Mouse (Mus musculus) intestine, embryonic 15.5 days (tissue): Measurements from ENCODE around the gene Dnah1. TPM values are rescaled to one million over a fixed set of nuclear protein-coding genes. Genes with fewer than 3 reads are reported as not detected.

ENCODE experiments used
- ATAC-seq: fragments of 200-750 bp; cut with Nextera tagmentation; 2 replicates; pipeline ENCODE4 v1.8.0; 2017; ENCODE audit warnings: moderate TSS enrichment, moderate library complexity
- H3K27ac ChIP-seq: fragments of 300-500 bp; sonication (generic); 2 replicates; pipeline ENCODE4 v1.5.1; 2015; ENCODE audit warnings: mild to moderate bottlenecking, inconsistent platforms
- H3K27me3 ChIP-seq: fragments of 300-500 bp; sonication (generic); replicated peaks from 2 replicates; pipeline ENCODE4 v1.6.1; 2015; ENCODE audit warnings: inconsistent platforms
- H3K36me3 ChIP-seq: fragments of 300-500 bp; sonication (generic); 2 replicates; pipeline ENCODE4 v1.6.1; 2015; ENCODE audit warnings: inconsistent platforms
- H3K4me1 ChIP-seq: fragments of 300-500 bp; sonication (generic); replicated peaks from 2 replicates; pipeline ENCODE4 v1.6.1; 2015; ENCODE audit warnings: inconsistent platforms
- H3K4me2 ChIP-seq: fragments of 300-500 bp; sonication (generic); replicated peaks from 2 replicates; pipeline ENCODE4 v1.6.1; 2015; ENCODE audit warnings: mild to moderate bottlenecking, inconsistent platforms
- H3K4me3 ChIP-seq: fragments of 300-500 bp; sonication (generic); replicated peaks from 2 replicates; pipeline ENCODE4 v1.5.1; 2015; ENCODE audit warnings: inconsistent platforms
- H3K9ac ChIP-seq: fragments of 300-500 bp; sonication (generic); 2 replicates; pipeline ENCODE4 v1.6.1; 2015; ENCODE audit warnings: inconsistent platforms
- H3K9me3 ChIP-seq: fragments of 300-500 bp; sonication (generic); 2 replicates; pipeline ENCODE4 v1.6.1; 2016; ENCODE audit warnings: inconsistent platforms
- WGBS: fragments of 180-500 bp; shearing (Covaris S2); methylation state at CpG from one replicate; pipeline ENCODE4 v1.1.7; 2015; 5-methylcytosine and 5-hydroxymethylcytosine counted together
- polyA plus RNA-seq: library from polyadenylated mRNA; unstranded; fragments of >200 nt; fragmentation: Nextera tagmentation; extraction: Ambion mirVana; gene quantifications from 2 replicates; pipeline ENCODE4 v1.2.1, GENCODE M21; 2015

Dnah1 gene
- polyA plus RNA-seq, 1 experiment from 2014 or later: 3.6 TPM

DNA sequence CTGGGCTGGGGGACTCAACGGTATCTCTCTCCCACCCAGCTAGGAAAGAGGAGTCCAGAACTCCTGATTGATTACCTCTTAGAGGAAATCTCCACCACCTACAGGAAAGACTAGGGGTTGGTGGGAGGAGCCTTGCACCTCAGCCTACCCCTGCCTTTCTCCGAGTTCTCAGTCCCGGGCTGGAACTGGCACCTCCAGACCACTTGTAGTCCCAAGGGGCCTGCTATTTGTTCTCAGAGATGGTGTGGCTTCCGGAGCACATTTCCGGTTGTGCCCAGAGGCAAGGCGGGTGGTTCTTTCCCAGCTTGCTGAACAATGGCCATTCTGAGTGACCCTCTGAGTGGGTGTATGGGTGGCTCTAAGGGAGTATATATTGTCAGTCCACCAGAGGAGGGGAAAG is 95.5 kb downstream of the Dnah1 start:
- Histone ChIP-seq H3K36me3 (no peaks in the 10 kb centered on the region), H3K4me1 (peaks cover 16% of the 10 kb centered on the region; the same call in 1 of the 2 replicates), H3K9ac (no peak overlapping the region), H3K9me3 (no peaks in the 10 kb centered on the region), H3K4me2 (no peak overlapping the region), H3K4me3 (no peak overlapping the region), H3K27me3 (no peaks in the 10 kb centered on the region), H3K27ac (no peak overlapping the region)
- WGBS: 58% methylated on average over 6 of the region's 6 CpGs
- no peak for ATAC-seq

DNA sequence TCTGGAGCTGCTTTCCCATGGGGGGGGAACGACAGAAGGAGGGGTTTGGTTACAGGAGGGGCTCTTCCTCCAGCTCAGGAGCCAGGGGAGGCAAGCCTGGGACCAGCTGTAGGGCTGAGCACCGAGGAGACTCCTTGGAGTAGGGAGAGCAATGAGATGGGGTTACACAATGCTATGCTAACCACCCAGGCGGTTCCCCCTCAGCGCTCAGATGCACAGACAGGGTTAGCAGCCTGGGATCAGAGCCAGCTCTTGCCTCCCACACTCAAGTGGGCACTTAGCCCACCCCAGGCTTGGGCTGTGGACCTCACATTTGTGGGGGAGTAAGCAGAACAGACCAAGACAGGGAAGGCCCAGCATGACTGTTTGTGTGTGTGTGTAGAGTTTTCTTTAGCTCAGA is 96.7 kb downstream of the Dnah1 start:
- no peaks in the 10 kb centered on the region for H3K36me3 ChIP-seq
- no peak overlapping the region for H3K4me3 ChIP-seq
- peak overlapping the region; percentile 37 for H3K27ac ChIP-seq
- ATAC-seq: peak; percentile 84
- WGBS: 47% methylated on average over 4 of the region's 4 CpGs
- H3K9me3 ChIP-seq: no peaks in the 10 kb centered on the region
- peaks cover 17% of the 10 kb centered on the region; the same call in 1 of the 2 replicates for H3K4me1 ChIP-seq
- no peaks in the 10 kb centered on the region for H3K27me3 ChIP-seq
- H3K4me2 ChIP-seq: no peak overlapping the region
- H3K9ac ChIP-seq: no peak overlapping the region

DNA sequence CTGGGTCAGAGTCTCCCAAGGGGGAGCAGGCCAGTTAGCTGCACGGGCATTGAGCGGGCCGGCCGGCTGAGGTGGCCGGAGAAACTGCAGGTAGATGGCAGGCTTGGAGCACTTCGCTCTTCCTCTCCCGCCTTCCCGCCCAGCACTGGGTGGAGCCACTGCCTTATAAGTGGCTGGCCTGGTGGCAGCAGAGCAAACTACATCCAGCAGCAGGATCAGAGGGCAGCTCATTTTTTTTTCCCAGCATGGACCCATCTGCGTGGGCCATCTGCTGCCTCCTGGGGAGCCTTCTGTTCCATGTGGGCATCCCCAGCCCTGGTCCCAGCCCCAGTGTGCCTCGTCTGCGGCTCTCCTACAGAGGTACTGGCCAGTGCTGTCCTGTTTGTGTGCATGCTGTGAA is 106.0 kb downstream of the Dnah1 start, which contains the start of gene Sema3g:
Sema3g (plus strand) TSS at position 195 of the 400 bp plus-strand sequence.
- H3K4me3 ChIP-seq: no peak within 1 kb of the TSS

DNA sequence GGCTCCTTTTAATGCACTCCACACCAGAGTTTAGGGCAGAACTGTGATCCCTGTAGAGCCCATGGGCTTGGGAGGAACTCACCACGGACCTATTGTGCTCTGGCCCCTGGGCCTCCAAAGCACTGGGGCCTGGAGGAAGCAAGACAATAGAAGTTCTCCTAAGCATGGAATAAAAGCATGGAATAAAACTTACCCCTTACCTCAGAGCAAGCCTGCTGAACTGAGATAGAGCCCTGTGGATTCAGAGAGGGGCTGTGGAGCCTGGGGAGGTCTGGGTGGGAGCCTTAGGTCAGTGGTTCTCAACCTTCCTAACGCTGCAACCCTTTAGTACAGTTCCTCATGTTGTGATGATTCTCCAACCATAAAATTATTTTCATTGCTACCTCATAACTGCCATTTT is 106.8 kb downstream of the Dnah1 start, which contains the start of gene Nisch:
Nisch (minus strand) TSS at position 101 of the 400 bp plus-strand sequence.
- Histone ChIP-seq H3K36me3 (no peaks in the 10 kb centered on the region), H3K9me3 (no peaks in the 10 kb centered on the region), H3K27ac (0 out of 2 replicates have a peak within 1 kb of the TSS, but pooled peaks have one; percentile 22), H3K27me3 (no peaks in the 10 kb centered on the region), H3K4me2 (peak within 1 kb of the TSS; percentile 48), H3K4me1 (peaks cover 15% of the 10 kb centered on the region), H3K9ac (0 out of 2 replicates have a peak within 1 kb of the TSS, but pooled peaks have one; percentile 8), H3K4me3 (no peak within 1 kb of the TSS)
- WGBS: 76% methylated on average over 2 of the region's 2 CpGs
- ATAC-seq: no peak

More for the DNA sequence above, 106.0 kb downstream of the Dnah1 start, which contains the start of gene Sema3g:
- 13% methylated on average over 11 of the region's 11 CpGs for WGBS
- Histone ChIP-seq H3K9ac (no peak within 1 kb of the TSS), H3K4me2 (peak within 1 kb of the TSS; percentile 48), H3K36me3 (no peaks in the 10 kb centered on the region), H3K27ac (0 out of 2 replicates have a peak within 1 kb of the TSS, but pooled peaks have one; percentile 22), H3K9me3 (no peaks in the 10 kb centered on the region), H3K4me1 (peaks cover 11% of the 10 kb centered on the region), H3K27me3 (no peaks in the 10 kb centered on the region)
- peak; percentile 80 for ATAC-seq

DNA sequence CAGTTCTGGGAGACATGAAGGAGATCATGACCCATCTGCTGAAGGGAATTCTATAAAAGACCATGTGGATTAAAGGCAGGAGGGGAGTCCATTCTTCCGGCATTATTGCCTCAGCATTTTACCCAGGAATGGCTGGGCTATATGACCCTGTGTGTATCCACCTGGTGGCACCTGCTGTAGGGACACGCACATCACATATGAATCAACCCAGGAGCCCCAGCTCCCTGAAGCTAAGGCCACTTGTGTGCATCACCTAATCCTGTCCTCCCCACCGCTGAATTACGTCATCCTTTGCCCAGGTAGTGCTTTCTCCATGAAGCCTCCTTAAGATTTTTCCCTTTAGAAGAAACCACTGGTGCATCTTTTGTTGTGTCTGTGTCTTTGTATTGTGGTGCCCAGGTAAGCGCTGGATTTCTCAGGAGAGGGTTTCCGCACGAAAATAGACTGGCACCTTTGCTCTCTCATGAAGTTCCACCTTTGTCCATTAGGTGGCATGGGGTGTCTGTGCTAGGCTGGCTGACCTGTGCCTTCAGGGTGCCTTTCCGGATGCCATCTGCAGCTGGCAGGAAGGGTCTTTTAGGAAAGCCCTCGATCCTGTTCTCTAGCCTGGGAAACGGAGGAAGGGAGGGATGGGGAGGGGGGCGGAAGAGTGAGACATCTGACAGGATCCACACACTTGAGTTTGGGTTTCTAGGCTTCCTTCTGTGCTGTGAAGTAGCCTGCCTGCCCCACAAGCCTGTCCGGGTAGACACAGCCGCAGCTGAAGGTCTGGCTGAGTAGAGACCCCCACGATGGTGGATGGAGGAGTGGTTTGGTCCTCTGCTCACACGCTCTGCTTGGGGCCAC is 108.3 kb downstream of the Dnah1 start:
- Histone ChIP-seq H3K4me1 (peaks cover 15% of the 10 kb centered on the region), H3K27ac (no peak overlapping the region), H3K9me3 (no peaks in the 10 kb centered on the region), H3K36me3 (no peaks in the 10 kb centered on the region), H3K4me3 (no peak overlapping the region), H3K27me3 (no peaks in the 10 kb centered on the region), H3K4me2 (no peak overlapping the region), H3K9ac (0 out of 2 replicates have a peak overlapping the region, but pooled peaks have one; percentile 8)
- peak; percentile 52 for ATAC-seq
- WGBS: 32% methylated on average over 15 of the region's 15 CpGs

DNA sequence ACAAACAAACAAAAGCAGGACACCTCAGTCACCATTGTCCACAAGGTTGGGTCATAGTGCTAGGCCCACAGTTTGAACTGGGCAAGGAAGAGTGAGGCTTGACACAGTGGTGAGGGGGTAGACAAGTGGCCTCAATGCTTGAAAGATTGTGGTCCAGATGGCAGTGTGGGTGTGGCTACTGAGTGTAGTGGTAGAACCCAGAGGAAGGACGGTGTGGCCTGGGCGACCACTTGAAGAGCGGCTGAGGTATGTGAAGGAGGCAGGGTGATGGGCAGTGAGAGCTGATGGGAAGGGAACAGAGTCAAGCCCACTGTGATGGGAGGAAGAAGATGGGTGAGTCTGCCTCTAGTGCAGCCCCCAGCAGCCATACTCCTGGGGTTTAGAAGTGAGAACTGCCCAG is 109.0 kb downstream of the Dnah1 start:
- ATAC-seq: no peak
- no peak overlapping the region for H3K9ac ChIP-seq
- peaks cover 15% of the 10 kb centered on the region for H3K4me1 ChIP-seq
- no peaks in the 10 kb centered on the region for H3K27me3 ChIP-seq
- no peaks in the 10 kb centered on the region for H3K36me3 ChIP-seq
- 76% methylated on average over 3 of the region's 3 CpGs for WGBS
- no peak overlapping the region for H3K4me3 ChIP-seq
- no peak overlapping the region for H3K4me2 ChIP-seq
- no peak overlapping the region for H3K27ac ChIP-seq
- no peaks in the 10 kb centered on the region for H3K9me3 ChIP-seq

DNA sequence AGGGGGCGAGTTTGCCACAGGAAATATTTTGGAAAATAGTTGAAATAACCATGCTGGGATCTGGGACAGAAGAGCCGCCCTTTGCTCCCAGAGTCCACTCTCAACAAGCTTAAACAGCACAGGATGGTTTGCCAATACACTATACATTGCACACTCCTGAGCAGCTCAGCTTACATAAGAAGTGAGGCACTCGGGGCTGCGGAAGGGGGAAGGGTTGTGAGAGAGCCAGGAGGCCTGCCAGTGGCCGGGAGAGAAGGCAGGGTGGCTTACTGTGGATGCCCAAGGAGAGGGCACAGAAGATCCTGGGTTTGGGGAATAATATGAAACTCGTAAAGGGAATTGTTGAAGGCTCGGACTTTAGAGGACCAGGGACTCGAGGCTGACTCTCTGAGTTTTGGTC is 109.8 kb downstream of the Dnah1 start:
- no peak overlapping the region for H3K4me2 ChIP-seq
- H3K9me3 ChIP-seq: no peaks in the 10 kb centered on the region
- H3K9ac ChIP-seq: no peak overlapping the region
- 67% methylated on average over 8 of the region's 8 CpGs for WGBS
- H3K4me3 ChIP-seq: no peak overlapping the region
- no peak for ATAC-seq
- peaks cover 15% of the 10 kb centered on the region for H3K4me1 ChIP-seq
- no peaks in the 10 kb centered on the region for H3K36me3 ChIP-seq
- no peaks in the 10 kb centered on the region for H3K27me3 ChIP-seq
- H3K27ac ChIP-seq: no peak overlapping the region

DNA sequence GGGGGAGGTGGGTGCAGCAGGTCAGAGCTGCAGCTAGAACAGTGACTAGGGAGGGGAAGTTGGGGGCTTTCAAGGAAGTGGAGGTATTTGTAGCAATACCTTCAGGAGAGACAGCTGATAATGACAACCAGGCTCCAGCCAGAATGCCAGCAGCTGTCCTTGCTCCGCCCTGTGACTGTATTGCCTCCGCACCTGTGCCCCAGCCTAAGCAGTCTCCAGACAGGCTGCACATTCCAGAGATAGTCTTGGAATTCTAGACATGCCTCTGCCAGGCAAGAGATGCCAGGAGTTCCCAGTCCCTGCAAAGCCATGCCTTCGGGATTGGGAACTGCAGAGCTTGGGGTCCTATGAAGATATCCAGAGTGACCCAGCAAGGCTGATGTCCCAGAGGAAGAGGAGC is 111.2 kb downstream of the Dnah1 start:
- H3K4me2 ChIP-seq: no peak overlapping the region
- peaks cover 10% of the 10 kb centered on the region for H3K4me1 ChIP-seq
- H3K36me3 ChIP-seq: no peaks in the 10 kb centered on the region
- no peak overlapping the region for H3K9ac ChIP-seq
- H3K9me3 ChIP-seq: no peaks in the 10 kb centered on the region
- H3K27ac ChIP-seq: 0 out of 2 replicates have a peak overlapping the region, but pooled peaks have one; percentile 17
- no peak overlapping the region for H3K4me3 ChIP-seq
- 67% methylated on average over 3 of the region's 3 CpGs for WGBS
- H3K27me3 ChIP-seq: no peaks in the 10 kb centered on the region
- ATAC-seq: no peak

DNA sequence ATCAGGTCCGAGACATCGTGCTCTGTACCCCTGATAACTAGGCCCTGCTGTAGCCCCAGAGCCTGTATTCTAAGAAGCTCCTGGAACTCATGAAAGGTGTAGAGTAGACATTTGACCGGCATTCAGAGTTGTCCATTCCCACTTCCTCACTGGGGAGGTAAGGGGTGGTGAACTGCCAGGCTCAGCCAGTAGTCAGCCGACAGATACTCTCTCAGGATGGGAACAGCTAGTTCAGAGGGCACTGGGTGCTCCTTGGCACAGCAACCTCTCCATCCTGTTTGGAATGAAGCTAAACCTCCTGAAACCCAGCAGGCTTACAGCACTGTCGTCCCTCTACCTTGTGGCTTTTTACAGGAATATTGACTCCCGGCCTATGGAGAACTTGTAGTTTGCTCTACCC is 111.8 kb downstream of the Dnah1 start:
- Histone ChIP-seq H3K36me3 (no peaks in the 10 kb centered on the region), H3K9me3 (no peaks in the 10 kb centered on the region), H3K4me2 (no peak overlapping the region), H3K27me3 (no peaks in the 10 kb centered on the region), H3K4me1 (peaks cover 12% of the 10 kb centered on the region), H3K4me3 (no peak overlapping the region), H3K27ac (no peak overlapping the region), H3K9ac (no peak overlapping the region)
- no peak for ATAC-seq
- WGBS: 88% methylated on average over 6 of the region's 6 CpGs

Other genes starting within 250 kb of the Dnah1 start
- 90.1 TPM in 2 replicates for gene Smim4, start 194.9 kb downstream of the Dnah1 start, polyA plus RNA-seq
- 261 and 315 TPM in 2 replicates for gene Nt5dc2, start 192.8 kb downstream of the Dnah1 start, polyA plus RNA-seq
- 32.3 and 32.5 TPM in 2 replicates for gene Stab1, start 155.3 kb downstream of the Dnah1 start, polyA plus RNA-seq
- gene Tnnc1, start 115.6 kb downstream of the Dnah1 start, polyA plus RNA-seq: 3.3 and 6.4 TPM in 2 replicates
- gene Nisch, start 107.0 kb downstream of the Dnah1 start, polyA plus RNA-seq: 280 and 297 TPM in 2 replicates
- gene Sema3g, start 106.0 kb downstream of the Dnah1 start, polyA plus RNA-seq: 0.91 and 0.96 TPM in 2 replicates
- gene Phf7, start 72.6 kb downstream of the Dnah1 start, polyA plus RNA-seq: 10.6 and 11.9 TPM in 2 replicates
- gene Bap1, start 72.4 kb downstream of the Dnah1 start, polyA plus RNA-seq: 64.0 and 65.3 TPM in 2 replicates
- gene Capn7, start 12.7 kb upstream of the Dnah1 start, polyA plus RNA-seq: 34.9 and 36.5 TPM in 2 replicates
- gene Sh3bp5, start 112.2 kb upstream of the Dnah1 start, polyA plus RNA-seq: 18.1 and 20.6 TPM in 2 replicates
- gene Eaf1, start 170.5 kb upstream of the Dnah1 start, polyA plus RNA-seq: 19.9 and 21.4 TPM in 2 replicates
- 52.9 and 54.1 TPM in 2 replicates for gene Mettl6, start 171.1 kb upstream of the Dnah1 start, polyA plus RNA-seq